Mouse (Mus musculus): Measurements from ENCODE around the gene Ang4. TPM values are rescaled to one million over a fixed set of nuclear protein-coding genes. Genes with fewer than 3 reads are reported as not detected.
"Not testable (repeated sequence)": the region's sequence is repeated elsewhere in the genome, so short reads cannot be mapped to it uniquely, and the experiment has no call there.

Ang4 gene
- not detected in 2 replicates for polyA plus RNA-seq (2015; fragmentation: Nextera tagmentation; extraction: Ambion mirVana)

DNA sequence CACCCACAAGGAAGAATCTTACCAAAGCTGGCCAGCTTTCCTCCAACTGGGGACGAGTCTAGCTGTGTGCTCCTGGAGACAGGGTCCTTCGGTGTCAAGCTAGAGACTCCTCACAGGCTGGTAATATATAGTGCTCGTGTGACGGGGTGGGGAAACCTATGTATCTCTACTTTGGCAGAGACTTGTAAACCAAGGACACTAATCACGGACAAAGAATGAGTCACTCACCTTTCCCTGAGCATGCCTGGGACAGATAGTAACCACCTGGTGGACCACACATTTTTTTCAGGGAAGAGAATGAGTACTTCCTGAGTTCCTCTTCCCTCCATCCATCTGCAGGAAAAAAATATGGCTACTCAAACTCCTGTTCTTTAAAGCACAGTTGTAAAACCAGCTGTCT, at the start of gene Ang4:
Gene Ang4, minus strand, starts transcription at position 101 of the 400 bp plus-strand sequence.
- Histone ChIP-seq H3K9ac (no peak within 1 kb of the TSS), H3K4me3 (no peak within 1 kb of the TSS), H3K9me3 (replicated peaks) (no peaks in the 10 kb centered on the region), H3K27me3 (no peaks in the 10 kb centered on the region), H3K36me3 (no peaks in the 10 kb centered on the region), H3K27ac (no peak within 1 kb of the TSS), H3K4me2 (no peak within 1 kb of the TSS), H3K4me1 (replicated peaks) (no peaks in the 10 kb centered on the region)
- whole genome bisulfite sequencing = 67% methylated on average over 5 of the region's 5 CpGs
- no peak for ATAC-seq (replicated peaks; ENCODE audit: insufficient number of reproducible peaks, insufficient read depth, low FRiP score, low read depth)

DNA sequence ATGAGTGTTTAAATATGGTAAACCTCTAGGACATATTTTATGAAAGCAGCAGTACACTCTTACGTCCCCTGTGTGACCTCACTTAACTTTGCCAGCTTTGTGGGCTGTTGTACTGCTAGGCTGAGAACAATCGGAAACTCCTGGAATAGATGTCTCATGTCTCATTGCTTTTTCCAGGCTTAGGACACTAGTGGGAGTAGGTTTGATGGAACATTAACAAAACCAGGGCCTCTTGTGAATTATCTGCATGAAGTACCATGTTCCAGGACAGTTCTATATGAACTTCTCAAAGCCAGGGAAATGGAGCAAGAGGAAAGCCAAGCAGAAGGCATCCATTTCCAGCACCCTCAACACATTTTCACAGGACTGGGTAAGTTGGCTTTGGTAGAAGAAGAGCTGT, 26.4 kb upstream of the Ang4 start, which contains the start of gene AY358078:
Gene AY358078, plus strand, starts transcription at position 301 of the 400 bp plus-strand sequence.
- no peak for ATAC-seq (replicated peaks; ENCODE audit: insufficient number of reproducible peaks, insufficient read depth, low FRiP score, low read depth)

DNA sequence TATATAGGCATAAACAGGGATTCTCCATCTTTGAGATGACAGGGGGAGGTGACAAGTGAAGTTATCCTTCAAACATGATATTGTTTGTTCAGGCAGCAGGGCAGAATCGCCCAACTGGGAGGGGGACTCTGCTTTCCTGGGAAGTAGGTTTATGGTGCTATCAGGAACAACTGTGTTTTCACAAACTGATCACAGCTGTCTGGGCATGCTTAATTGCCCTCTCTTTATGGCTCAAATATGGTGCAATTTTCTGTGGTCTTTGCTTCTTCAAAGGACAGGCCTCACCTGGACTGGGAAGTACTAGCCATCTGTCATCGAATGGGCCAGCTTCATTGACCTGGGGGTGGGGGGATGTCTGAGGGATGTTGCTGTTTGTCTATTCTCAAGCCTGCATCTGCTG, 20.7 kb upstream of the Ang4 start:
- 56% methylated on average over 2 of the region's 2 CpGs for WGBS
- Histone ChIP-seq H3K4me1 (replicated peaks) (no peaks in the 10 kb centered on the region), H3K4me3 (no peak overlapping the region), H3K27ac (no peak overlapping the region), H3K27me3 (no peaks in the 10 kb centered on the region), H3K4me2 (no peak overlapping the region), H3K36me3 (no peaks in the 10 kb centered on the region), H3K9me3 (replicated peaks) (no peaks in the 10 kb centered on the region), H3K9ac (no peak overlapping the region)
- ATAC-seq (replicated peaks; ENCODE audit: insufficient number of reproducible peaks, insufficient read depth, low FRiP score, low read depth) = no peak

More for the DNA sequence above, 26.4 kb upstream of the Ang4 start, which contains the start of gene AY358078:
- Histone ChIP-seq H3K9me3 (replicated peaks) (no peaks in the 10 kb centered on the region), H3K4me2 (no peak within 1 kb of the TSS), H3K36me3 (no peaks in the 10 kb centered on the region), H3K9ac (no peak within 1 kb of the TSS), H3K4me3 (no peak within 1 kb of the TSS), H3K4me1 (replicated peaks) (no peaks in the 10 kb centered on the region), H3K27me3 (no peaks in the 10 kb centered on the region), H3K27ac (no peak within 1 kb of the TSS)
- 80% methylated on average over 2 of the region's 2 CpGs for WGBS

DNA sequence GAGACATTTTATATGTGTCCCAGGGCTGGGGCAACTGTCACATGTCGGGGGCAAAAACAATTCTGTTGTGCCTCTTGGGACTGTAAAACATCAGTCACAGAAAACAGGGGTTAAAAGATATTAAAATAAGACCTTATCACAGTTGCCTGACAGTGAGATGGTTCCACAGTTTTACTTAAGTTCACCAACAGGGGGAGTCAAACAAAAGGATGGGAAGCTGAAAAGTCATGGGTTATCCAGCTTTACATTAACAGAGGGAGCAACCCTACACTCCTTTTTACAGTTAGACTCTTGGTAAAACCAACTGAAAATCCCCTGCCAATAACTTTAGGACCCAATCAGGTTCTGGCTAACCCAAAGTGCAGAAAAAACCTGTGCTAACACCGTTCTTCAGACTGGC, 15.8 kb upstream of the Ang4 start:
- no peak for ATAC-seq (replicated peaks; ENCODE audit: insufficient number of reproducible peaks, insufficient read depth, low FRiP score, low read depth)
- no peak overlapping the region for H3K9ac ChIP-seq
- H3K36me3 ChIP-seq = no peaks in the 10 kb centered on the region
- no peak overlapping the region for H3K4me2 ChIP-seq
- H3K27ac ChIP-seq = no peak overlapping the region
- peaks cover 4% of the 10 kb centered on the region; the same call in 1 of the 2 replicates for H3K4me1 ChIP-seq (replicated peaks)
- no peak overlapping the region for H3K4me3 ChIP-seq
- H3K9me3 ChIP-seq (replicated peaks) = no peaks in the 10 kb centered on the region
- 77% methylated on average over 2 of the region's 2 CpGs for WGBS
- H3K27me3 ChIP-seq = no peaks in the 10 kb centered on the region

DNA sequence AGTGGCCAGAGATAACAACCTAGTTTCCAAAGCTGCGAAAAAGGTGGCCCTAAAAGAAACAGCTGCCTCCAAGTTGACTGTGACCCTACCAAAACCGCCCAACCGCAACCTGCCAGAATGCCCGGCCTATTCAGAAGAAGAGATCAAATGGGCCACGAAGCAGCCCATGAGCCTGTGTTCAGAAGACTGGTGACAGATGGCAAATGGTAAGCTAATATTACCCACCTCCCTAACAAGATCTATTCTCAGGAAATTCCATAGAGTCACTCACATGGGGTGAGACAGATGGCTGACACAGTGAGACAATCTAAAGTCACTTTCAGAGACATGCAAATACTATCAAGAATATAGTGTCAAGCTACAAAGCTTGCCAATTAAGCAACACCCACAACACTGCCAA, 13.7 kb upstream of the Ang4 start:
- 63% methylated on average over 5 of the region's 5 CpGs for WGBS
- H3K27ac ChIP-seq = no peak overlapping the region
- no peak for ATAC-seq (replicated peaks; ENCODE audit: insufficient number of reproducible peaks, insufficient read depth, low FRiP score, low read depth)

DNA sequence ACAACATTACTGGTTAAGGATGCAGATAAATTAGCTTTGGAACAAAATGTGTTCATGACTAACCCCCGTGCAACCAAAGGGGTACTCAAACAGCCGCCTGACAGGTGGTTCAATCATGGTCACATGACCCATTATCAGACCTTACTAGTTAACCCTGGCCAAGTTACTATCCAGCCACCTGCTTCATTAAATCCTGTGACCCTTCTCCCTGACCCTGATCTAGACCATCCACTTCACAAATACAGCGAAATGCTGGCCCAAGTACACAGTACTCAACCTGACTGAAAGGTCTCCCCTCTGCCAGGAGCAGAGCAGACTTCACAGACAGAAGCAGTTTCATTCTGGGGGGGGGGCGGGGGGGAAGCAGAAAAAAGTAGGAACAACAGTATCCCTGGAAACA, 12.9 kb upstream of the Ang4 start:
- Histone ChIP-seq H3K4me3 (no peak overlapping the region), H3K9me3 (replicated peaks) (no peaks in the 10 kb centered on the region), H3K4me1 (replicated peaks) (peaks cover 4% of the 10 kb centered on the region; the same call in 1 of the 2 replicates), H3K27ac (no peak overlapping the region), H3K27me3 (no peaks in the 10 kb centered on the region), H3K4me2 (no peak overlapping the region), H3K9ac (no peak overlapping the region), H3K36me3 (no peaks in the 10 kb centered on the region)
- ATAC-seq (replicated peaks; ENCODE audit: insufficient number of reproducible peaks, insufficient read depth, low FRiP score, low read depth) = no peak
- WGBS = 57% methylated on average over 4 of the region's 4 CpGs

More for the DNA sequence above, 13.7 kb upstream of the Ang4 start:
- no peak overlapping the region for H3K4me3 ChIP-seq
- no peaks in the 10 kb centered on the region for H3K36me3 ChIP-seq
- no peaks in the 10 kb centered on the region for H3K9me3 ChIP-seq (replicated peaks)
- H3K27me3 ChIP-seq = no peaks in the 10 kb centered on the region
- no peak overlapping the region for H3K9ac ChIP-seq
- no peak overlapping the region for H3K4me2 ChIP-seq
- peaks cover 4% of the 10 kb centered on the region; the same call in 1 of the 2 replicates for H3K4me1 ChIP-seq (replicated peaks)

DNA sequence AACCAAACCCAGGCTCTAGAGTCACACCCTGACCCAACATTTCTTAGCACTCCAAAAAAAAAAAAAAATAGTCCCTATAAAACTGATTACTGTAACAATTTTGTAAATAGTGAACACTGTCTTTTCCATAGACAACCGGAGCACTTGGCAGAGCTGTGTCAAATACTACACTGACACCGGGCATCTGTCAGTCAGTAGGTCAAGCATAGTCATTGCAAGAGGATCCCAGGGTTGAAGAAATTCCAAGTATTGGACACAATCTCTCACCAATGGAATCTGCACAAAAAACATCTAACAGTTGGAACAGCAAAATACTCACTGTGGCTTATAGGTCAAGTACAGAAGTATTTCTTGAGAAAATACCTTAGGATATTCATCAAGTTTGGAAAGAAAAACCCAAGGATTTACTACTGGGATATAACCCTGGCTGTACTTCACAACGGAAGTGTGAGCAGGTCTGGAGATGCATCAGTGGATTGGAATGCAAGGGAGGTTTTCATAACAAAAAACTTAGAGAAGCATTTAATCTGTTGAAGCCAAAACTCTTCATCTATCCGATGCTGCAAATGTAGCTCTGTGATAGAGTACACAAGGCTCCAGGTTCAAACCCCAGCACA, 5.6 kb upstream of the Ang4 start:
- Histone ChIP-seq H3K4me3 (no peak overlapping the region), H3K4me2 (no peak overlapping the region), H3K36me3 (no peaks in the 10 kb centered on the region), H3K9ac (no peak overlapping the region), H3K27ac (no peak overlapping the region), H3K9me3 (replicated peaks) (no peaks in the 10 kb centered on the region), H3K27me3 (no peaks in the 10 kb centered on the region), H3K4me1 (replicated peaks) (no peaks in the 10 kb centered on the region)
- 67% methylated on average over 4 of the region's 4 CpGs for WGBS
- no peak for ATAC-seq (replicated peaks; ENCODE audit: insufficient number of reproducible peaks, insufficient read depth, low FRiP score, low read depth)

DNA sequence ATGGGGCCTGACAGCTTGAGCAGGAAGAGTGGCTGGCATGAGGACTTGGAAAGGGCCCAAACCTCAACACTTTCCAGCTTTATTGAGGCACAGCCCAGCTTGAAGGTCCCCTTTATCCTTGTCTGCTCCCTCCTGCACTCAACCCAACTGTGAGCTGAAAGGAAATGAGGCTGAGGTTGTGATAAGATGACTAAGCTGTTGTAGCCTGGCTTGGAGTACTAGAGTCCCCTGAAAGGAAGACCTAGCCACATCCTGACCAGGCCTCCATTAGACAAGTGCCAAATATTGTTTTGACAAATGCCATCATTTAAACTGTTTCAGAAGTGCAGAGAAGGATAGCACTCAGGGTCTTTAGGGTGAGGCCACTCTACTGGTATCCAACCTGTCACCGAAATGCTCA, 4.4 kb upstream of the Ang4 start:
- H3K4me3 ChIP-seq = no peak overlapping the region
- no peak for ATAC-seq (replicated peaks; ENCODE audit: insufficient number of reproducible peaks, insufficient read depth, low FRiP score, low read depth)
- no peaks in the 10 kb centered on the region for H3K4me1 ChIP-seq (replicated peaks)
- no peak overlapping the region for H3K4me2 ChIP-seq
- no peak overlapping the region for H3K27ac ChIP-seq
- no peaks in the 10 kb centered on the region for H3K9me3 ChIP-seq (replicated peaks)
- H3K36me3 ChIP-seq = no peaks in the 10 kb centered on the region
- H3K9ac ChIP-seq = no peak overlapping the region
- H3K27me3 ChIP-seq = no peaks in the 10 kb centered on the region
- WGBS = 91% methylated on average over 1 of the region's 1 CpGs

DNA sequence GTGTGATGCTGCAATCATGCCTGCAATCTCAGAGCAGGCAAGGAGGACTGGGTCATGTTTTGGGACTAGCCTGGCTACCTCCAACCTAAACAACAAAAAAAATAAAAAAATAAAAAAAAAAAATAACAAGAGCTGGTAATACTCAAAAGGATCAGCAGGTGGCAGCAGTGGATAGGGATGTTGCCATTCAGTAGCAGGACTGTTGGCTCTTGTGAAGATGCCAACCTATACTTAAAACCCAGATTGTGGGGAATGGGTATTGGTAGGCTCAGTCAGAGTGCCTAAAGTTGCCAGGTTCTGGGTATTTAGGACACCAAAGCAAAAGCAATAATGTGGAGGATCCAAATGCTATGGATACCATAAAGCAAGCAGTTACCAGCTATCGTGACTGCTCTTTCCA, 2.0 kb downstream of the Ang4 start:
- H3K9me3 ChIP-seq (replicated peaks); H3K27me3 ChIP-seq; H3K9ac ChIP-seq; H3K36me3 ChIP-seq; H3K4me1 ChIP-seq (replicated peaks); H3K4me3 ChIP-seq; ATAC-seq (replicated peaks; ENCODE audit: insufficient number of reproducible peaks, insufficient read depth, low FRiP score, low read depth); H3K4me2 ChIP-seq; H3K27ac ChIP-seq: not testable (repeated sequence)
- 65% methylated on average over 1 of the region's 1 CpGs for WGBS

DNA sequence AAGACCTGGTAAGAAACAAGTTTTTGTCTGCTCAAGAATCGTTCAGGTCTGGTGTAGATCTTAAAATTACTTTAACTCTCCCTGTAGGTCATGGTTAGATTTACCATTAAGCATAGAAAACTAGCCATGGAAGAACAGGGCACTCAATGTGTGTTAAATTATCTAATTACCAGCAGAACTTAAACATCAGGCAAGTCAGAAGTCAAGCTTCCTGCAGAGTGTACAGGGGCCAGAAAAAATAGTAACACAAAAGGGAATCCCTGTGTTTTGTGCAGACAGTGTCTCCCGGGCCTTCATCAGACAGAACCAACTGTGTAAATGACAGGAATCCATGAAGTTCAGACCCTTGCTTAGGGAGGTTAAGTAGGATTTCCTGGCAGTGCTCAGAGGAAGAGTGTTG, 17.4 kb downstream of the Ang4 start:
- H3K27ac ChIP-seq = no peak overlapping the region
- no peak overlapping the region for H3K4me2 ChIP-seq
- no peak for ATAC-seq (replicated peaks; ENCODE audit: insufficient number of reproducible peaks, insufficient read depth, low FRiP score, low read depth)

DNA sequence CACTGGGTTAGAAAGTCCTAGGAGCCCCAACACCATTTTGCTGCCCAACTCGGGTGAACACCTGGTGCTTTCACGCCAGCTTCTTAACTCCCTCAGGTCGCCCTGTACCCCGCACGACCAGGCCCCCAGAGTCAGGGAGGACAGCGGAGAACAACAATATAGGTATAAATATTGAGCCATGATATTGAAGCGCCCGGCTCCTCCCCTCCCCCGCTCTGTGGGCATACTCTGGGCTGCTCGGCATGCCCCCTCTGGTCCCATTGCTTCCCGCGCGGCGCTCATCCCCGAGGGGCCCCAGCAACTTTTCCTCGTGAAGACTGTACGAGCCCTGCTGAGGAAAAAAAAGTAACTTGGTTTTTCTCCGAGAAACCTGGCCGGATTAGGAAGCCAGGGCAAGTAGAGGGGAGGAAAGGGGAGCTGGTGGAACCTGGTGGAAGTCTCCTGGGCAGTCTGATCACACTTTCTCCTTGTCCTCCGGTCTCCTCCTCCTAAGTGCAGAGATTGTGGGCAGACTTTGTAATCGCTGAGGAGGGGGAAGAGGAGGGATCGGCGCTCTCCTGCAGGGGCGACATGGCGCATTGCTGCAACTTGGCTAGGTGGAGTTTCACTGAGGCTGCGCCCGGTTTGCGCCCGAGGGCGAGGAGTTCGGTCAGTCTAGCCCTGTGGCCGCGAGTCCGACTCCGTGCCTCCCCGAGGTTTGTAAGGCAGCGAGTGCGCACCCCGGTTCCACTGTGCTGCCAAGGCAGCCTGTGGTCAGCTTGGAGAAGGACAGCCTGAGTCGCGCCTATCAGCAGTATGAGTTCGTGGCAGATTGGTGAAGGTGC, 32.8 kb downstream of the Ang4 start:
- peak overlapping the region; percentile 49 for H3K9ac ChIP-seq
- WGBS = under 1% methylated on average over 42 of the region's 42 CpGs
- no peak overlapping the region for H3K27ac ChIP-seq
- peaks cover 20% of the 10 kb centered on the region for H3K4me1 ChIP-seq (replicated peaks)
- no peak; the same call in 1 of the 2 replicates for ATAC-seq (replicated peaks; ENCODE audit: insufficient number of reproducible peaks, insufficient read depth, low FRiP score, low read depth)
- peak overlapping the region; percentile 50 for H3K4me3 ChIP-seq
- no peaks in the 10 kb centered on the region for H3K9me3 ChIP-seq (replicated peaks)
- peaks cover 50% of the 10 kb centered on the region for H3K27me3 ChIP-seq
- peak overlapping the region; percentile 78 for H3K4me2 ChIP-seq
- H3K36me3 ChIP-seq = no peaks in the 10 kb centered on the region

More for the DNA sequence above, 17.4 kb downstream of the Ang4 start:
- H3K36me3 ChIP-seq = no peaks in the 10 kb centered on the region
- WGBS = 63% methylated on average over 2 of the region's 2 CpGs
- no peak overlapping the region for H3K4me3 ChIP-seq
- no peaks in the 10 kb centered on the region for H3K4me1 ChIP-seq (replicated peaks)
- H3K9me3 ChIP-seq (replicated peaks) = no peaks in the 10 kb centered on the region
- H3K9ac ChIP-seq = no peak overlapping the region
- no peaks in the 10 kb centered on the region for H3K27me3 ChIP-seq
